Mouse (Mus musculus) lung, adult 2 months (tissue): ENCODE measurements around the gene Scg5.

Experiments used
- CTCF ChIP-seq: fragments of 200-500 bp; IDR thresholded peaks from 2 replicates; pipeline ENCODE4 v1.5.1; 2011; ENCODE audit warnings: mild to moderate bottlenecking, low read length, control low read depth; ENCODE audit not compliant: insufficient read depth
- POLR2A ChIP-seq: fragments of 200-500 bp; IDR thresholded peaks from 2 replicates; pipeline ENCODE4 v1.6.1; 2011; ENCODE audit warnings: low read depth, mild to moderate bottlenecking, control low read depth, low read length, borderline replicate concordance; ENCODE audit errors: extremely low read depth

DNA sequence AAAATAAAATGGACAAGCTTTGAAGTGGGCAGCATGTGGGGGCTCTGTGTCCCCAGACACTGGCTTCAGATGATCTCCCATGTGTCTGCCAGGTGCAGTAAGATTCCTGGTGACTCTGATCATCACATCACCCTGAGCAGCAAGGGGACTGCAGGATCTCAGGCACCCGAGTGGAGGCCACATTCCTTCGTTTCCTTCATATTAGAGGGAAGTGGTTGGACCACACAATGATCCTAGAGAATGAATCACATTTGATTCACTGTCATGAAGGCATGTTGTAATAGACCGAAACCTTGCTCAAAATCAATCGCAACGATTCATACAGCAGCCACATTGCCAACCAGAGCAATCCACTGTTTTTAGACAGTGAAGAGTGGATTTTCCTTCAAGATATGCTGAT, 64.0 kb downstream of the Scg5 start:
- TF ChIP-seq CTCF (no peak), POLR2A (no peak)
